Mouse (Mus musculus) megakaryocyte, adult 5-6 weeks (primary cell): ENCODE measurements around the gene Man1c1. TPM values are rescaled to one million over a fixed set of nuclear protein-coding genes. Genes with fewer than 3 reads are reported as not detected.

ENCODE experiments used
- ATAC-seq: 2 replicates; pipeline ENCODE4 v1.8.0; 2016; ENCODE audit warnings: mild to moderate bottlenecking, inconsistent platforms; ENCODE audit not compliant: poor library complexity, severe bottlenecking
- total RNA-seq, 2 experiments: library from RNA; stranded (forward) in 1 of 2; stranded (reverse) in 1 of 2; fragments of 153-499, 151-499 nt in 1 of 2; fragments of 221-1000, 200-1000 nt in 1 of 2; gene quantifications; 2 replicates each; pipeline versions ENCODE4 v1.2.3 to v1.2.4; 2015 to 2017

Gene Man1c1
- total RNA-seq, 2 experiments from 2014 or later = 16.9 to 28.0 TPM

- no peak for ATAC-seq
Observed at GRCm38 (mm10) chr4:134615929-134616625, 88.0 kb downstream of the Man1c1 start.

DNA sequence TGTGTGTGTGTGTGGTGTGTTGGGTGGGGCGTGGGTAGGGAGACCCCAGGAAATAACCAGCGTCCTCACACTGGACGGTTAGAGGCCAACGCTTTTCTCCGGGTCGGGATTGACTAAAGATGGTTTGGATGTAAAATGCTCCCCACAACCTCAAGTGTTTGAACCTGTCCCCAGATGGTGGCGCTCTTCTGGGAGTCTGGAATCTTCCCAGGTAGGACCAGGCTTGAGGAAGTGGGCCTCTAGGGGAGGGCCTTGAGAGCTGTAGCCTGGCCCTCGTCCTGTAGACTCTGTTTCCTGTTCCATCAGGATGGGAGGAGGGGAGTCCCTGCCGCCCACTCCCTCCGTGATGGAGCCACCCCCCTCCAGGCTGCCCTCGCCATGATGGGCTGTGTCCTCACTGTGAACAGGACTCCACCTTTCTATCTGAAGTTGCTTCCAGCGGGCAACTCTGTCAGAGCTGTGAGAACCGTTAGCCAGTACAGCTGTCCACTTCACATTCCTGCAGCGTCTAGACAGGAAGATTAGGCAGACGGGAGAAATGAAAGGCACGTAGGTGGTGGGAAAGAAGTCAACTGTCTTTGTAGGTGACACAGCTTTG lies 91.9 kb downstream of the Man1c1 start:
- ATAC-seq = no peak

GRCm38 (mm10) chr4:134610616-134611015 lies 93.5 kb downstream of the Man1c1 start:
- ATAC-seq = no peak

DNA sequence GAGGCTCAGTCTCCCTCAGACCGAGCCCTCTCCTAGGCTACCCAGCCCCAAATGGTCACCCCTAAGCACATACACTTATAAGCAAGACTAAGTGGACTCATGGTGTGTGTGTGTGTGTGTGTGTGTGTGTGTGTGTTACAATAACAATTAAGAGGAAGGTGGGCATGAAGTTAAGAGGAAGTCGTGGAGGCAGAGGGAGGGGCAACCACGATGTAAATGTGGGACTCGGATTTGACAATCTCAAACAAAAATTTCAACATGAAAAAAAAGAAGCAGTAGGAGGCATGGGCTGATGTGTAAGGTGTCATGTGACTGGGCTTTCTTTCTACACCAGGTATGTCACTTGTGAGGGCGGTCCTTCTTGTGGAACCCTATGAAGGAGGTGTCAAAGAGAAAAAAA lies 96.4 kb downstream of the Man1c1 start:
- ATAC-seq = peak; percentile 86

DNA sequence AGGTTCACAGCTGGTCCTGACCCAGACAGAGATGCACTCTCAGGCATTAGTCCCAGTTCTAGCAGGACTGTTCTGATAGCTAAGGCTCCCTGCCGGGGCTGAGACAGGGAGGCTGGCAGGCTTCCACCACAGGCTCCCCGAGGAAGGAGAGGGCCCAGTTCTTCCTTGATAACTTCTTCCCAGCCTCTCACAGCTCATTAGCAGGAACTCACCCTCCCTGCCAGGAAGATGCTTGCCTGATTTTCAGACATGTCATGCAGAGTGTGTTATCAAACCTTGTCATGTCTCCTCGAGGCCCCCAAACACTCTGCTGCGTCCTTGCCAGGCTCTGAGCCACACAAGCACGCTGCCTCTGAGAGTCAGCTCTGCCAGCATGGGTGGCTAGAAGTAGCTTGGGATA lies 98.0 kb downstream of the Man1c1 start:
- ATAC-seq = no peak

DNA sequence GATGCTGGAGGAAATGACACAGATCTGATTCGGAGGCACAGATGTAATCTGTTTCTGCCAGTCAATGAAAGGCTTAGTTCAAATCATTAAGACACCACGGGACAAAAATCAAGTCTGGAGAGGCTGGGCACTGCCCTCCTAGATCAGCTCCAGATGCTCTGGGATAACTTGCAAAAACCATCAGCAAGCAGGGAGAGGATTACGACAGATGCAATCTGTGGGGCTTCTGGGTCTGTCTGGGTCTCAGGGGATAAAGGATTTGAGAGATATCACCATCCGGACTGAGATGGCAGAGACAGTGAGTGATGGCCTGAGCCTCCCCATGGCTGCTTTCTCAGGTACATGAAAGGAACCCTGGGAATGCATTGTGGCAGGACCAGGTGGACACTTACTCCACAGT lies 99.6 kb downstream of the Man1c1 start:
- ATAC-seq = no peak

DNA sequence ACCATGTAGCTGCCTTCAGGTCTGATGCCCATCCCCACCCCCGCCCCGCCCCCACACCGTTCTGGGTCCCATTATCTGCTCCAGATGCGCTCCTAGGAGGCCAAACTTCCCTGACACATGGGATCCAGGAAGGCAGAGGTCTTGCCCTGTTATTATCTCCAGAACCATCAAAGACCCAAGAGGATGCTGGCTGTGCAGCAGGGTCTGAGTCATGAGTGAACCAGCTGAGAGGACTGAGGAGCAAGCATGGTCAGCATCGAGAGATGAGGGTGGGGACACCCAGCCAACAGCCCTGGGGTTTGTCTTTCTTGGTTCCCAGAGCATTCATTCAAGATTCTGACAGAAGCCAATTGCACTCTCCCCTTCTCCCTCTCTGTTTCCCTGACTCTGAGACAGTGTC lies 100.5 kb downstream of the Man1c1 start:
- no peak for ATAC-seq

GRCm38 (mm10) chr4:134602610-134603009 lies 101.5 kb downstream of the Man1c1 start:
- ATAC-seq = no peak

DNA sequence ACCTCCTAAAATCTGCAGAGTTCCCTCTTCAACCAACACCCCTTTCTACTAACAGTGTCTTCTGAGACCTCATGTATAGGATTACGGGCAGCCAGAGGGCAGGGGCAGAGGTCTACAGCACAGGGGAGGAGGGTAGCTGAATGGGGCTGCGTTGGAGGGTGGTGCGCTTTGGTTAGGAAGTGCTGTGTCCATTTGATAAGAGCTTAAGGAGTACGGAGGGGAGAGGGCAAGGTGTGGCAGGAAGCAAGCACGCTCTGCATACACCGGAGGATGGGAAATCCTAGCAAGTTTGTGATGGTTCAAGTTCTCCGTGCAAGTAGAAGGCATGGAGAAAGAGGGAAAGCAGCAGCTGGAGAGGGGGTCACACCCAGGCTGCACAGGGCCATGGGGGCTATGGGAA lies 102.1 kb downstream of the Man1c1 start:
- 0 out of 2 replicates have a peak, but pooled peaks have one; percentile 48 for ATAC-seq

DNA sequence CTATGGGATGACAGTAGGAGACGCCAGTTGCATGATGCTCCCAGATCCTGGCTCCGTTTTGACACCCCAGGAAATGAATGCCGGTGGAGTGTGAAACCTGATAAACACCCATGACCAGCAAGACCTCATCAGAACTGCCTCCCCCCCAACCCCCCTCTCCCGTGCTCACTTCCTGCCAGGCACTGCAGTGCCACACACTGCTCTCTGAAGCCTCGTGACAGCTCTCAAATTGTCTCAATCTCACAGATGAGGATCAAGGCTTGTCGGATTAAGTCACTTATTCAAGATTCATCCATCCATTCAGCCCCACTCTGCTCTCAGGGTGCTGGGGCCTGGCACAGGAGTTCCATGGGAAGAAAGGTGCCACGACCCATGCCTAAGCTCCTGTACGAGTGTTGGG lies 102.7 kb downstream of the Man1c1 start:
- ATAC-seq = peak; percentile 69

DNA sequence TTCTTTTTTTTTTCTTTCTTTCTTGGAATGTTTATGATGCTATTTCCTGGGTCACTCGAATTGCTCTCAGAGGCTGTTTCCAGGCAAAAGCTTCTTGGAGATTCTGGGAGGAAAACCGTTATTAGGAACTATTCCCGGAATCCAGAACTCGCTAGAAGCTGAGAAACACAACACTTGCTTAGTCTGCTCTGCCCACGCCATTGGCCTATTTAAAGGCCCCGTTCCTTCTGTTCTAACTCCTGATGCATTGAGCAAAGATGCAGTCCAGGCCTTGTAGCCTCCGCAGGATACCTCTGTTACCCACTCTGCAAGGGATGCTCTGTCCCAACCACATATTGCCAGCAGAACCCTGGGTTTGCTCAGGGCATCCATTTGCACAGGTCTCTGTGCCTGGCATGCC lies 103.3 kb downstream of the Man1c1 start:
- ATAC-seq = no peak

DNA sequence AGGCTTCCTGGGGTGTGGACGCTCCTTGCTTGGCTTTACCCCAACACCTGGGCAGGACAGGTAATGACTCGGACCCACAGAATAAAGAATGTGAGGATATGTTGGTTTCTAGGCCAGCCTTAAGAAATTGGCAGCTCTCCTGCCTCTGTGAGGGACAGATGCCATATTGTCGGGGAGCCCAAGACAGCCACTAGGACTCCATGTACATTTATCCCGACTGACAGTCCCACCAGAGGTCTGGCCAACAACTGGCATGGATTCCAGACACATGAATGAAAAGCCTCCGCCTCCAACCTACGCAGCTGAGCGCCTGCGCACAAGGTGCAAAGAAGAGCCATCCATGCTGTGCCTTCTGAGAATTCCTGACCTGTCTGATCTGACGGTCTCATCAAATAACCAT lies 104.0 kb downstream of the Man1c1 start:
- no peak for ATAC-seq

- no peak for ATAC-seq
Observed at GRCm38 (mm10) chr4:134596816-134597692, 107.0 kb downstream of the Man1c1 start.

GRCm38 (mm10) chr4:134594731-134595439 lies 109.2 kb downstream of the Man1c1 start:
- peak; percentile 95 for ATAC-seq

GRCm38 (mm10) chr4:134592442-134592841 lies 111.6 kb downstream of the Man1c1 start:
- no peak for ATAC-seq

- ATAC-seq = no peak
Observed at GRCm38 (mm10) chr4:134591506-134592061, 112.5 kb downstream of the Man1c1 start.

- no peak for ATAC-seq
Observed at GRCm38 (mm10) chr4:134590227-134590926, 113.7 kb downstream of the Man1c1 start.

- ATAC-seq = no peak
Observed at GRCm38 (mm10) chr4:134589786-134590185, 114.3 kb downstream of the Man1c1 start.

DNA sequence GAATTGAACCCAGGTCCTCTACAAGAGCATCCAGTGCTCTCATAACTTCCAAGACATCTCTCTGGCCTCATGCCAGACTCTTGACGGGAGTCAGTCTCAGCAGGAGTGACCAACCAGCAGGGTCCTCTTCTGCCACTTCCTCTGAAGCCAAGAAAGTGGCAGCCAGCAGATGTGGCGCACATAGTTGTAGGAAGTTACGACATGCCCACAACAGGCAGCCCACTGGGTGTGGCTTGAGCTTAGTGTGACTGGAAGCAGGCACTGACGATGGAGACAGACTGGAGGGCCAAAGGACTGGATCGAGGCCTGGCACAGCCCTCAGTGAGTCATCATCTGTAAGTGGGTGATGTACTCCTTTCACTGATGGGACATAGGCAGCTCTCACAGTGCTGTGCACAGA lies 115.1 kb downstream of the Man1c1 start:
- peak; percentile 87 for ATAC-seq

- no peak for ATAC-seq
Observed at GRCm38 (mm10) chr4:134588287-134588686, 115.8 kb downstream of the Man1c1 start.
